Mouse (Mus musculus): ENCODE measurements at regions not wholly inside any gene's neighbourhood (a gene's known extent, or its start where the extent isn't known, plus 50 kb on each side); places are given as distances from the start of the nearest gene placed in this dataset.
A peak's percentile ranks its signal among the peaks of the same experiment; 100 is the strongest.

- ATAC-seq (ENCODE audit: extremely low read depth, insufficient number of reproducible peaks, low FRiP score, poor library complexity, severe bottlenecking) = no peak
Observed at GRCm38 (mm10) chr7:135767493-135767892, 51.3 kb upstream of the Mki67 start.

DNA sequence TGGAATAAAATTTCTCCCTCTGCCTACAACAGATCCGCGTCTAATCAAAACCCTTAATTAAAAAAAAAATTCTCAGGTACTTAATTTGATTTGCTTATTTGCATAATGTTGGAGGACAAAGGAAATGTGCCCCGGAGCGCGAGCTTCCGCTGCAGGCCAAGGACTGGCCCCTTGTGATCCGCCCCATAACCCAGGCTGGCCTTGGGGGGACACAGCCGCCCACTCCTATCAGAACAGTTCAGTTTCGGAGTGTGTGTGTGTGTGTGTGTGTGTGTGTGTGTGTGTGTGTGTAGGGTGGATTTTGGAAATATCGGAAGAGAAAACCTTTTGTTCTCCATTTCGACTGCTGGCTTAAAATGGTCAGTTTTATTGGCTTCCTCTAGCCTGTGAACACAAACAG is 51.9 kb upstream of the Mki67 start:
- no peak for ATAC-seq (ENCODE audit: extremely low read depth, insufficient number of reproducible peaks, low FRiP score, poor library complexity, severe bottlenecking)

- ATAC-seq (ENCODE audit: extremely low read depth, insufficient number of reproducible peaks, low FRiP score, poor library complexity, severe bottlenecking) = 0 out of 2 replicates have a peak, but pooled peaks have one; percentile 41
Observed at GRCm38 (mm10) chr7:135768592-135768991, 52.4 kb upstream of the Mki67 start.

GRCm38 (mm10) chr7:135769082-135769673 is 53.0 kb upstream of the Mki67 start:
- no peak for ATAC-seq (ENCODE audit: extremely low read depth, insufficient number of reproducible peaks, low FRiP score, poor library complexity, severe bottlenecking)

GRCm38 (mm10) chr7:135770051-135770450 is 53.9 kb upstream of the Mki67 start:
- ATAC-seq (ENCODE audit: extremely low read depth, insufficient number of reproducible peaks, low FRiP score, poor library complexity, severe bottlenecking) = no peak

- ATAC-seq (ENCODE audit: extremely low read depth, insufficient number of reproducible peaks, low FRiP score, poor library complexity, severe bottlenecking) = no peak
Observed at GRCm38 (mm10) chr7:135775832-135776433, 59.8 kb upstream of the Mki67 start.

DNA sequence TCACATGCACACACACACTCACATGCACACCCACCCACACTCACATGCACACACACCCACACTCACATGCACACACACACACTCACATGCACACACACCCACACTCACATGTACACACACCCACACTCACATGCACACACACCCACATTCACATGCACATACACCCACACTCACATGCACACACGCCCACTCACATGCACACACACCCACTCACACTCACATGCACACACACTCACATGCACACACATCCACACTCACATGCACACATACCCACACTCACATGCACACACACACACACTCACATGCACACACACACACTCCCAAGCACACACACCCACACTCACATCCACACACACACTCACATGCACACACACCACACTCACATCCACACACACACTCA is 74.0 kb upstream of the Mki67 start:
- ATAC-seq (ENCODE audit: extremely low read depth, insufficient number of reproducible peaks, low FRiP score, poor library complexity, severe bottlenecking) = no peak

- ATAC-seq (ENCODE audit: extremely low read depth, insufficient number of reproducible peaks, low FRiP score, poor library complexity, severe bottlenecking) = no peak
Observed at GRCm38 (mm10) chr7:135790978-135791377, 74.8 kb upstream of the Mki67 start.

GRCm38 (mm10) chr7:135791953-135792690 is 76.0 kb upstream of the Mki67 start:
- no peak for ATAC-seq (ENCODE audit: extremely low read depth, insufficient number of reproducible peaks, low FRiP score, poor library complexity, severe bottlenecking)

GRCm38 (mm10) chr7:135792918-135793317 is 76.8 kb upstream of the Mki67 start:
- ATAC-seq (ENCODE audit: extremely low read depth, insufficient number of reproducible peaks, low FRiP score, poor library complexity, severe bottlenecking) = peak; percentile 43; the same call in 1 of the 2 replicates

GRCm38 (mm10) chr7:135794238-135794637 is 78.1 kb upstream of the Mki67 start:
- no peak for ATAC-seq (ENCODE audit: extremely low read depth, insufficient number of reproducible peaks, low FRiP score, poor library complexity, severe bottlenecking)

DNA sequence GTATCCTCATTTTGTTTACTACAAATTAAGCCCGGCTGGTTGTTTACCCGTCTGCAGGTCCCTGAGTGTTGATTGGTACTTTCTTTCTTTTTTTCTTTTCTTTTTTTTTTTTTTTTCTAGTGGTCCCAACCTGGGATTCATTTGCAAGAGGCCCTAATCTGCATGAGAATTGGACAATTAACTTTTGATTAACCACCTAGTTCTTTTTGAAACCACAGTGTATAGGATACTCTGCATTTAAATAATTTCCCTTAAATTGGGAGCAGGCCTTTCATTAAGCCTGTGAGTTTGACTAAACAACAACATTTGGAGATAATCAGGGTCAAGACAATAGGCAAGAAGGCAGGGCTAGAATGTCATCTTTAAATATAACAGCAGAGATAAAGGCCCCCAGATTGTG is 78.5 kb upstream of the Mki67 start:
- no peak for ATAC-seq (ENCODE audit: extremely low read depth, insufficient number of reproducible peaks, low FRiP score, poor library complexity, severe bottlenecking)

DNA sequence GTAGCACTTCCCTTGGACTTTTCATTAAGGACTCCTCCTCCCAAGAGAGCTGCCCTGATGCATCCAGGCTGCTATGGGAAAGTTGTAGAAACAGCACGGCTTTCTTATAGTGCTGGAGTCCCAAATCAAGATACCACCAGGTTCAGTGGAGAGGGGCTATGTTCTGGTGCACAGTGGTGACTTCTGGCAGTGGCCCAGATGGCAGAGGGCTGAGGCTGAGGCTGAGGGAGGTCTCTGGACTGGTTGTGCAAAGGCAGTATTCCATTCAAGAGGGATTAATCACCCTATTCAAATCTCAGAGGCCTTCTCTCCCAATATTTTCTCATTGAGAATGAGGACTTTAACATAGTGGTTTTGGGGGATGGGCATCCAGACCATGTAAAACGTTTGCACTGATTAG is 82.3 kb upstream of the Mki67 start:
- no peak for ATAC-seq (ENCODE audit: extremely low read depth, insufficient number of reproducible peaks, low FRiP score, poor library complexity, severe bottlenecking)

DNA sequence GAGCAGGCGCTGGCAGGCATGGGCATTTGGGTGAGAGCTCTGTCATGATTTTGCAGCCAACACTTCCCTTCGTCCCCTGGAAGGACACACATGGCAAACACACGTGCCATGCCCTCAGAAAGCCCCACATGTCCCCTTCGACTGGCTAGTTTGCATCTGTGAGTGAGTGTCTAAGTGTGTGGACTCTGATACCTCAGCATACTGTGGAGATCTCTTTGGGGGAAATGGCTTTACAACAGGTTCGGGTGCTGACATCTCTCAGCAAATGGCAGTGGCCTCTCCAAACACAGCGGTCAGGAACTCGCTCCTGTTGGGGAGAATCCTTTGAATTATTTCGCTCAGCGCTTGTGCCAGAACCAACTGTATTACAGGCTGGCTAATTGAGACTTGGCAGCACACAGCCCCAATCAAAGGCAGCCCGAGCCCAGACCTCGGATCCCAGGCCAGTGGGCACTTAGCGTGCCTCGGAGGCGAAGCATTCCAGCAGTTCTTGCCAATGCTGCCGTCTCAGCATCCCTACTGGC is 86.5 kb upstream of the Mki67 start:
- ATAC-seq (ENCODE audit: extremely low read depth, insufficient number of reproducible peaks, low FRiP score, poor library complexity, severe bottlenecking) = no peak

DNA sequence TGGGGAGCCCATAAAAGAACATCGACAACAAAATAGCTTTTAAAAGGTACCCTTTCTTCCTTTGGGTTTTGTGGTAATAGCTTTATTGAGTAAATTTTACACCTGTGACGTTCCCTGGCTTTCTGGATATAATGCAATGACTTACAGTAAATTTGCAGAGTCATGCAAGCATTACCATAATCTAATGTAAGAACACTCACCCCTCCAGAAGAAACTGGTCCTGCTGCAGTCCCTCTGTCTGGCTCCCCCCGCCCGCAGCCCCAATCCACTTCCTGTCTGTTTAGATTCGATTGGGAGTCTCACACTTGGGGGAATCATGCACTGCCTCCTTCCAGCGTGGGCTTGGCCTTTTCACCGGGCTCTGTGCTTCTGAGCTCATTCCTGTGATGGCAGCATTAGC is 88.6 kb upstream of the Mki67 start:
- no peak for ATAC-seq (ENCODE audit: extremely low read depth, insufficient number of reproducible peaks, low FRiP score, poor library complexity, severe bottlenecking)

DNA sequence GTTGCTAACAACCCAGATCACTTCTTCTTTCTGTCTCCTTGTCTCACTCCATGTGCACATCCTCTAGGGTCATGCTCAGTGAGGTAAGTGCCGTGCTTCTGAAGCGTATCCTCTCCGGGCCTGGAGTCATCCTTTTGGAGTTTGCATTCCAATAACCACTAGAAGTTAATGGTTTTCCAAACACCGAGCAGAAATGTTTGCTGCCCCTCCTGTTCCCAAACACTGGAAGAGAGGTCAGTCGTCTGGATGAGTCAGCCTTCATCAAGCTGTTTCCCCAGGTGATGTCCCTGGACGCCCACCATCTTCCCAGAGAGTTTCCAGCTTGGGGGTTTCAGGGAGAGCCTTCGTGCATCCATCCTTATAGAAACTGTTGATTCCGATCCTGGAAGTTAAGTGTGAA is 90.0 kb upstream of the Mki67 start:
- ATAC-seq (ENCODE audit: extremely low read depth, insufficient number of reproducible peaks, low FRiP score, poor library complexity, severe bottlenecking) = no peak

- no peak for ATAC-seq (ENCODE audit: extremely low read depth, insufficient number of reproducible peaks, low FRiP score, poor library complexity, severe bottlenecking)
Observed at GRCm38 (mm10) chr7:135806673-135807072, 90.5 kb upstream of the Mki67 start.

DNA sequence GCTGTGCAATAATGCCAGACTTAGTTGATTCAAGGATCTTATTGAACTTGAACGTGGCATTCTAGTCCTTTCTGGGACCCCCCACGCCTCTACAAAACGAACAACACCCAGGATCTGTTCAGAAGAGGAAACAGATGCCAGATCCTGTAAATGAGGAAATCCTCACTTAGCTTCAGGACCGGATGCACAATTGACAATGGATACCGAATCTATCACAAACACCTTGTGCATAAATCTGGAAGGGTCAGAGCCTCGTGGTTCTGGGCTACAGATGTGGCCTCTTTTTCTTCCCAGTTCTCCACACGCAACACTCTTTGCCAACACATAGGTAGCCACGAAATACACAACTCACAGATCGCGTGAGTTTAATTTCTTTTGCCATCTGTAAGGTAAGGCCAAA is 93.0 kb upstream of the Mki67 start:
- no peak for ATAC-seq (ENCODE audit: extremely low read depth, insufficient number of reproducible peaks, low FRiP score, poor library complexity, severe bottlenecking)

GRCm38 (mm10) chr7:135809751-135810379 is 93.7 kb upstream of the Mki67 start:
- no peak for ATAC-seq (ENCODE audit: extremely low read depth, insufficient number of reproducible peaks, low FRiP score, poor library complexity, severe bottlenecking)

GRCm38 (mm10) chr7:135810971-135811370 is 94.8 kb upstream of the Mki67 start:
- no peak for ATAC-seq (ENCODE audit: extremely low read depth, insufficient number of reproducible peaks, low FRiP score, poor library complexity, severe bottlenecking)
